Mouse (Mus musculus) myocyte (in vitro differentiated cells): ENCODE measurements around the gene Nudt15.
A peak's percentile ranks its signal among the peaks of the same experiment; 100 is the strongest.

Source experiments
- CEBPB ChIP-seq: IDR thresholded peaks from 2 replicates; pipeline ENCODE4 v1.6.1; 2011; ENCODE audit warnings: mild to moderate bottlenecking, moderate library complexity; ENCODE audit not compliant: poor library complexity, insufficient read depth, severe bottlenecking
- MAX ChIP-seq: IDR thresholded peaks from one replicate; pipeline ENCODE4 v1.6.1; 2011; ENCODE audit warnings: low read depth, mild to moderate bottlenecking, control low read depth
- MYOD1 ChIP-seq, 3 experiments: IDR thresholded peaks; one replicate each; pipeline ENCODE4 v1.6.1; 2011; ENCODE audit warnings: control low read depth in 2 of 3, low read depth in 2 of 3, mild to moderate bottlenecking in 2 of 3, moderate library complexity in 1 of 3; ENCODE audit not compliant: insufficient read length in 2 of 3, control insufficient read depth in 1 of 3
- MYOG ChIP-seq, 3 experiments: IDR thresholded peaks; one replicate each; pipeline ENCODE4 v1.6.1; 2011; ENCODE audit warnings: control low read depth in 2 of 3, low read depth in 2 of 3, mild to moderate bottlenecking in 2 of 3; ENCODE audit not compliant: insufficient read length in 2 of 3, control insufficient read depth in 1 of 3, insufficient read depth in 1 of 3
- POLR2A ChIP-seq: IDR thresholded peaks from one replicate; pipeline ENCODE4 v1.6.1; 2011; ENCODE audit warnings: low read depth, mild to moderate bottlenecking, control low read depth, moderate library complexity; ENCODE audit not compliant: insufficient read length
- REST ChIP-seq: IDR thresholded peaks from one replicate; pipeline ENCODE4 v1.6.1; 2011; ENCODE audit warnings: mild to moderate bottlenecking, control low read depth, moderate library complexity; ENCODE audit not compliant: insufficient read depth, insufficient read length
- TCF3 ChIP-seq: IDR thresholded peaks from one replicate; pipeline ENCODE4 v1.6.1; 2011; ENCODE audit warnings: low read depth, control low read depth; ENCODE audit not compliant: insufficient read length

DNA sequence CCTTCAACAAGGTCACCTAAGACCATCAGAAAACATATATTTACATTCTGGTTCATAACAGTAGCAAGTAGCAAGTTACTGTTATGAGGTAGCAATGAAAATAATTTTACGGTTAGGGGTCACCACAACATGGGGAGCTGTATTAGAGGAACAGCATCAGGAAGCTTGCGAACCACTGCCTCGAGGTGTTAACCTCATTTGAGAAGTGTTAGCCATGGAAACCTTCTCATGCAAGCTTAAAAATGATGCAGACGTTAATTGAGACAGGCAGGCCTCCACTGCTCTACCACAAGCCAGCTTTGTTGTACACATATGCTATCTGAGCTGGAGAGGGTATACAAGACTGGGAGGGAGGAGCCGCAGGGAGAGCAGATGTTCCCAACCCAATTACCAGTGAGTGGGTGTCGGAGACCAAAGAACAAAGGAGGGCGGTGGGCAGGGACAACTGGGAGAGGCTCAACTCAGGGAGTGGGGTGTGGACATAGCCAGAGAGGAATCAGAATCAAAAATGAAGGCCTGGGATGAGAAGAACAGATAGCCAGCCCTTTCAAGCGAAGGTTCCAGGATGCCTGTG lies 71.6 kb downstream of the Nudt15 start:
- no peak for TF ChIP-seq POLR2A
- TF ChIP-seq CEBPB = no peak
- no peak for TF ChIP-seq REST
- no peak for TF ChIP-seq MAX
- TF ChIP-seq MYOD1 (IDR thresholded peaks at IDR 0.05; ENCODE audit: control insufficient read depth in 1 of 3, insufficient read length in 2 of 3, low read depth in 2 of 3) = peak in 2 of 3 experiments; percentile 46 to 69
- peak in 1 of 3 experiments; percentile 57 for TF ChIP-seq MYOG (IDR thresholded peaks at IDR 0.05; ENCODE audit: control insufficient read depth in 1 of 3, insufficient read depth in 1 of 3, insufficient read length in 2 of 3, low read depth in 2 of 3)
- TF ChIP-seq TCF3 = no peak
